Mouse (Mus musculus): Measurements from ENCODE around the gene Stk35.

DNA sequence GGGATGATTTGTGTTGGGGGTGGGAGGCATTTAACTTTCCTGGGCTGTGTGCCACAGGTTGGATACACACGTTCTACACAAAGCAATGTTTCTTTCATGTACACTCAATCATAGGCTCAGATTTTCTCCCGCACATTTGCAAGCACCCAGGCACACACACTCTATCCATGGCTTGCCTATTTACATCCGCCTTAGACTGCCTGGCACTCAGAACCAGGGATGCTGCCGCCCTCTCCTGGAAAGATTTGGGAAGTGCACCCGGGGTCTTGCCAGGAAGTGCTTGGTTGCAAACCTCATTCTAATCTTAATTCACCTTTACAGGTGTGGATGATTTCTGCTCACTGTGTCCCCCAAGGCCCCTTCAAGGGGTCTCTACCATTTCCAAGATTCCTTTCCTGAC lies 73.2 kb downstream of the Stk35 start:
- TF ChIP-seq POLR2A (IDR thresholded peaks at IDR 0.05; ENCODE audit: borderline replicate concordance, low read depth, low read length), result no peak
- peak; percentile 91 for TF ChIP-seq CTCF (IDR thresholded peaks at IDR 0.05; ENCODE audit: low read depth, low read length)
